Mouse (Mus musculus): ENCODE results near the gene Gpcpd1.
A peak's percentile ranks its signal among the peaks of the same experiment; 100 is the strongest.

The Gpcpd1 gene

GRCm38 (mm10) chr2:132526110-132526509, 61.4 kb downstream of the Gpcpd1 start:
- ATAC-seq (ENCODE audit: insufficient number of reproducible peaks, low FRiP score, low TSS enrichment) = no peak

- no peak for ATAC-seq (ENCODE audit: insufficient number of reproducible peaks, low FRiP score, low TSS enrichment)
Measured at GRCm38 (mm10) chr2:132518021-132518901, 69.3 kb downstream of the Gpcpd1 start.

DNA sequence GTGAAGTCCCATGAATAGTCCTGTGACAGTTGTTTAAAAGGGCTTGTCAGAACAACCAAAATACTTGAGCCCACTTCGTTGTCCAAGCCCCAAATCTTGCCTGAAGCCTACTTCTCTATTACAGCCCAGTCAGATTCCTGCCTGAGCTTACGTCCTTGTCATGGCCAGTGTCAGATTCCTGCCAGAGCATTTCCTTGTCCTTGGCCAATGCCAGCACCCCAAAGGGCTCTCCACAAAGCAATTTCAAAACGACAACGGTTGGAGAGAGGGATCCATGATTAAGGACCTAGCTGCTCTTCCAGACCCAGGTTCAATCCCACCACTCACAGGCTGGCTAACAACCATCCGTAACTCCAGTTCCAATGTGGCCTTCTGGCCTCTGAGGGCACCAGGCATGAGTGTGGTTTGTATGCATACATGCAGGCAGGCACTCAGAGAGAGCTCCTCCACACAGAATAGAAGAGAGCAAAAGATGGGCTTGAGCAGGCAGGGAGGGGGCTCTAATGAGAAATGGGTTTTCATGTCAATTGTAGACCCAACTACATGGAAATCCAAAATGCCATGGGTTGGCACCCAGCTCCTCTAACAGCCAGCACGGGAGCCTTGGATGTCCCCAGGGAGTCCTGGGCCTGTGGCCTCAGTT, 70.2 kb downstream of the Gpcpd1 start:
- no peak for ATAC-seq (ENCODE audit: insufficient number of reproducible peaks, low FRiP score, low TSS enrichment)

DNA sequence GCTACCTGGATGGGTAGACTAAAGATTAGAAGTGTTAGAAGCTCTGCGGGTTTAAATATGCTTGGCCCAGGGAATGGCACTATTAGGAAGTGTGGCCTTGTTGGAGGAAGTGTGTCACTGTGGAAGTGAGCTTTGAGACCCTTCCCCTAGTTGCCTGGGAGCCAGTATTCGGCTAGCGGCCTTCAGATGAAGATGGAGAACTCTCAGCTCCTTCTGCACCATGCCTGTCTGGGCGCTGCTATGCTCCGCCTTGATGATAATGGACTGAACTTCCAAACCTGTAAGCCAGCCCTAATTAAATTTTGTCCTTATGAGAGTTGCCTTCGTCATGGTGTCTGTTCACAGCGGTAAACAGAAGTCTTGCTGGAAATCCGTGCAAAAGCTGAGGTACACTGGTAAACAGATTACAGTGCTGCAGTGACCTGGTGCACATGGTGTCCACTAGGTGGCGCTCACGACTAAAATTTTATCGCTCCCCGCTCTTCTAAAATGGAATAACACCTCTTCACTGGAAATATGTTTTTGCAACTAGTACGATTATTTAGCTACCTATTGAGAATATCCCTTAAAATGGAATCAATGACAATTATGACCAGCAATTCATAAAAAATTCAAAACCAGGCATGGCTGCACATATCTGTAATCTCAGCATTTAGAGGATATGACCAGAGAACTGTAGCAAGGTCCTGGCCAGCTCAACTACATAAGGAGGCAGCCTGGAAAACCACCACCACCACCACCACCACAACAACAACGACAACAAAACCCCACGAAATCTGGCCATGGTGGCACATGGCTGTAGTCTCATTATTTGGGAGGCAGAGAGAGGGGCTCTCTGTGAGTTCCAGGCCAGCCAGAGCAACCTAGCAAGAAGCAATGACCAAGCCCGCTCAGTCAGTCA, 71.1 kb downstream of the Gpcpd1 start:
- ATAC-seq (ENCODE audit: insufficient number of reproducible peaks, low FRiP score, low TSS enrichment) = no peak

GRCm38 (mm10) chr2:132515607-132516006, 71.9 kb downstream of the Gpcpd1 start:
- no peak for ATAC-seq (ENCODE audit: insufficient number of reproducible peaks, low FRiP score, low TSS enrichment)

- no peak for ATAC-seq (ENCODE audit: insufficient number of reproducible peaks, low FRiP score, low TSS enrichment)
Measured at GRCm38 (mm10) chr2:132515076-132515475, 72.5 kb downstream of the Gpcpd1 start.

- ATAC-seq (ENCODE audit: insufficient number of reproducible peaks, low FRiP score, low TSS enrichment) = peak; percentile 21; the same call in 1 of the 2 replicates
Measured at GRCm38 (mm10) chr2:132514353-132514752, 73.2 kb downstream of the Gpcpd1 start.

GRCm38 (mm10) chr2:132513371-132514181, 74.0 kb downstream of the Gpcpd1 start:
- peak; percentile 79 for ATAC-seq (ENCODE audit: insufficient number of reproducible peaks, low FRiP score, low TSS enrichment)

GRCm38 (mm10) chr2:132512977-132513351, 74.6 kb downstream of the Gpcpd1 start:
- no peak for ATAC-seq (ENCODE audit: insufficient number of reproducible peaks, low FRiP score, low TSS enrichment)

DNA sequence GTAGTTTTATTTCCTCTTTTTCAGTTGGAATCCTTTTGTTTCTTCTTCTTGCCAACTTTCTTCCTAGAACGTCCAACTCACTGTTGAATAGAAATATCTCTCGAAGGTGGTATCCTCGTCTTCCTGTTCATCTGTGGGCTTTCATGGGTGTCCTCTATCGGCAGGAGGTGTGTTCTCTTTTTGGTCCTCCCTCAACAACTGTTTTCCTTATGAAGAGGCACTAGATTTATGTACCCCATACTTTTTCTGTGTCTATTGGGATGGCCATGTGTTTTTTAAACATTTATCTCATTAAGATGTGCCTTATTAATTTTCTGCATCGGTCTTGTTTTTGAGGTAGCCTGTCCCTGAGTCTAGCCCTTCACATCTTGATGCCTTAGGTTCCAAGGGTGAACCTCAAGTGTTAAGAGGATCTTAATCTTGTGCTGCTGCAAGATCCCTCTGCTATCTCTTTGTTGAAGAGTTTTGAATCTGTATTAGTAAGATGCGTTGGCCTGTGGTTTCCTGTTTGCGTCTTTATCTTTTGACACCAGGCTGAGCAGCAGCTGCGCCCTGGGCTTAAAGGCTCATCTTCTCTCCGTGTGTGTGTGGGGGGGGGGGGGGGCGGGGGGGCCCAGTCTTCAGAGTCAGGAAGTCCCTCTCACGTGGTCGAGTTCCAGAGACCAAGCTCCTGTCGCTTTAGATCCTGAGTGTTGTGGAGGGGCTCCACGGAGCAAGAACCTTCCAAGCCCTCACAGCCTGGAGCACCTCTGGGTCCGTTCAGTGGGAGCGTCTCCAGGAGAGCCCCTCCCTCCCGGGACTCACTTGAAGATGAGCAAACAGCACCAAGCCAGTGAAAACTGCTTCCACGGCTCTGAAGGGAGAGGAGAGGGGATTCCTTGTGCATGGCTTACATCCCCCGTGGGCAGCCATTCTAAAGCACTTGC, 75.2 kb downstream of the Gpcpd1 start:
- no peak for ATAC-seq (ENCODE audit: insufficient number of reproducible peaks, low FRiP score, low TSS enrichment)

- no peak for ATAC-seq (ENCODE audit: insufficient number of reproducible peaks, low FRiP score, low TSS enrichment)
Measured at GRCm38 (mm10) chr2:132511011-132511818, 76.3 kb downstream of the Gpcpd1 start.

GRCm38 (mm10) chr2:132509714-132510113, 77.8 kb downstream of the Gpcpd1 start:
- ATAC-seq (ENCODE audit: insufficient number of reproducible peaks, low FRiP score, low TSS enrichment) = no peak

DNA sequence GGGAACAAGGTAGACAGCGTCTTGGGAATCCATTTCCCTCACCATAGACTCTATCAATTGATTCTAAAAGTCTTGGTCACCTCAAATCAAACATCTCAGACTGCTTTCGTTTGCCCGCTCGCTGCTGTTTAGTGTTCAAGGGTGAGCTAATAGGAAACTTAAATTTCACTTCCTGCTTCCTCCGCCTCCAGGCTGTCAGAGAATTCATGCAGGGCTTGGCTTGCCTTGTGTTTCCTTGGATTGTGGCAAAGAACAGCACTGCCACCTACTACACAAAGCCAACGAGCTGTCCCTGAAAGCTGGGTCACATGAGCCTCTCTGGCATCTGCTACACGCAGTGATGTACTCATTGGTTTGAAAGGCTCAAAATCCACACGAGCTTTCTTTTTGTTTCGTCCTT, 78.3 kb downstream of the Gpcpd1 start:
- ATAC-seq (ENCODE audit: insufficient number of reproducible peaks, low FRiP score, low TSS enrichment) = peak; percentile 55

- ATAC-seq (ENCODE audit: insufficient number of reproducible peaks, low FRiP score, low TSS enrichment) = no peak
Measured at GRCm38 (mm10) chr2:132507521-132507920, 80.0 kb downstream of the Gpcpd1 start.

GRCm38 (mm10) chr2:132507091-132507490, 80.4 kb downstream of the Gpcpd1 start:
- ATAC-seq (ENCODE audit: insufficient number of reproducible peaks, low FRiP score, low TSS enrichment) = no peak

GRCm38 (mm10) chr2:132505828-132506227, 81.7 kb downstream of the Gpcpd1 start:
- ATAC-seq (ENCODE audit: insufficient number of reproducible peaks, low FRiP score, low TSS enrichment) = no peak

DNA sequence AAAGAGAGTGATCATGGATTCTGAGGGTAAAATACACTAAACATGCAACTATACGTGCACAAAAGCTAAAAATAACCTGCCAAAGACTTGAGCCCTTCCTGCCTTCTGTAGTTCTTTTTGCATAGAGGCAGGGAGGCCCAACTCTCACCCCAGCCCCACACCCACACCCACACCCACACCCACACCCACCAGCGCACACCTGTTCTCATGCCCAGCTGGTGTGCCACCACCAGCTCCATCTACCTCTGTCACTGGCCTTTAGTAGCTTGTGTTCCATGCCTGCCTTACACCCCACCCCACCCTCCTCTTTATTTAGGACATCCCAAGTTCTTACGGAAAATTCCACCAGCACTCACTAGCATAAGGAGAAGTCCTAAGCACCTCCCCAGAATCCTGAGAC, 89.2 kb downstream of the Gpcpd1 start:
- ATAC-seq (ENCODE audit: insufficient number of reproducible peaks, low FRiP score, low TSS enrichment) = no peak

Data from cerebellum, adult (tissue).